Mouse (Mus musculus) megakaryocyte, adult 5-6 weeks (primary cell): ENCODE results near the gene Hba-x. TPM values are rescaled to one million over a fixed set of nuclear protein-coding genes. Genes with fewer than 3 reads are reported as not detected.

Experiments
- ATAC-seq: 2 replicates; pipeline ENCODE4 v1.8.0; 2016; ENCODE audit warnings: mild to moderate bottlenecking, inconsistent platforms; ENCODE audit not compliant: poor library complexity, severe bottlenecking
- total RNA-seq, 2 experiments: library from RNA; stranded (forward) in 1 of 2; stranded (reverse) in 1 of 2; fragments of 153-499, 151-499 nt in 1 of 2; fragments of 221-1000, 200-1000 nt in 1 of 2; gene quantifications; 2 replicates each; pipeline versions ENCODE4 v1.2.3 to v1.2.4; 2015 to 2017

The Hba-x gene
- total RNA-seq (2015), result not detected in 2 replicates
- not detected in 2 replicates for total RNA-seq (2017)

- ATAC-seq, result no peak
Observed at GRCm38 (mm10) chr11:32276347-32276746, at the start of gene Hba-x. Gene Hba-x (plus strand): TSS chr11:32276400.

GRCm38 (mm10) chr11:32227041-32227440, 49.2 kb upstream of the Hba-x start:
- ATAC-seq, result no peak

- ATAC-seq, result no peak
Observed at GRCm38 (mm10) chr11:32227555-32227954, 48.6 kb upstream of the Hba-x start.

GRCm38 (mm10) chr11:32228292-32228845, 47.8 kb upstream of the Hba-x start:
- ATAC-seq, result no peak

- no peak for ATAC-seq
Observed at GRCm38 (mm10) chr11:32230220-32230619, 46.0 kb upstream of the Hba-x start.

GRCm38 (mm10) chr11:32231125-32231524, 45.1 kb upstream of the Hba-x start:
- no peak for ATAC-seq

GRCm38 (mm10) chr11:32232848-32233247, 43.4 kb upstream of the Hba-x start:
- ATAC-seq, result no peak

GRCm38 (mm10) chr11:32233895-32234294, 42.3 kb upstream of the Hba-x start:
- ATAC-seq, result no peak

GRCm38 (mm10) chr11:32234816-32235485, 41.2 kb upstream of the Hba-x start:
- ATAC-seq, result no peak

- no peak for ATAC-seq
Observed at GRCm38 (mm10) chr11:32235646-32236045, 40.6 kb upstream of the Hba-x start.

- no peak for ATAC-seq
Observed at GRCm38 (mm10) chr11:32236132-32236531, 40.1 kb upstream of the Hba-x start.

GRCm38 (mm10) chr11:32236712-32237410, 39.3 kb upstream of the Hba-x start:
- no peak for ATAC-seq

GRCm38 (mm10) chr11:32237411-32237795, 38.8 kb upstream of the Hba-x start:
- no peak for ATAC-seq

GRCm38 (mm10) chr11:32238093-32238860, 37.9 kb upstream of the Hba-x start:
- peak; percentile 92 for ATAC-seq

GRCm38 (mm10) chr11:32241391-32241790, 34.8 kb upstream of the Hba-x start:
- no peak for ATAC-seq

GRCm38 (mm10) chr11:32242209-32242608, 34.0 kb upstream of the Hba-x start:
- ATAC-seq, result no peak

- ATAC-seq, result no peak
Observed at GRCm38 (mm10) chr11:32243205-32243955, 32.8 kb upstream of the Hba-x start.

GRCm38 (mm10) chr11:32244064-32244463, 32.1 kb upstream of the Hba-x start:
- no peak for ATAC-seq

- no peak for ATAC-seq
Observed at GRCm38 (mm10) chr11:32244617-32245016, 31.6 kb upstream of the Hba-x start.

- ATAC-seq, result peak; percentile 45
Observed at GRCm38 (mm10) chr11:32245614-32246013, 30.6 kb upstream of the Hba-x start.

GRCm38 (mm10) chr11:32247068-32247467, 29.1 kb upstream of the Hba-x start:
- peak; percentile 53 for ATAC-seq
